10 mouse cellular contexts compared by ENCODE assay signal in the genomic region with DNA sequence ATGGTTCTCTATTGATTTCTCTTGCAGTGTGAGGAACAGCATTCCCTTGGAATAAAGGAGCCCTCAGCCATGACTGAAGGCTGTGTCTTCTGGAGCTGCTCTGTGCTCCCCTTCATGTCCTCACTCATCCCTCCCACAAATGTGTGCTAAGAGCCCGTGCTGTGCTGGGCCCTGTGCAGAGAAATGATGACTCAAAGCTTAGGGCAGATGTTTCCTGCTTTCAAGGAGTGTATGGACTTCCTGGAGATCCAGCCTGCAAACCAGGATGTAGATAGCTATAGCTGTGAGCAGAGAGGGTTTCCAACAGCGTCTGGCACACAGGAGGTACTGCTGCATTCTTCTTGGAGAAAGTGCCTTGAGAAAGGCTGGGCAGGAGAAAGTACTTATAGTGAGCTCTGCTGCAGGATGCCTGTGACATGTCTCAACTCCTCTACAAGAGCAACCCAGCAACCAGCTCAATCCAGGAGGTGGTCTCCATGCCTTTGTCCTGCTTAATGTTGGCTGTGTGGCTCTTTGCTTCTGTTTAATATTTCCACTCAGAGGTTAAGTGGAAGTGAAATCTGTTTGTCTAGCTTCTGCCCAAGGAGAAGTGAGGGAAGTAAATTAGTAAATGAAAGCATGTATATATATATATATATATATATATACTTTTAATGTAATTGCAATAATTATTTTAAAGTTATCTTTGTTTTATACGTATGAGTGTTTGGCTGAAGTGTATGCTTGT. TPM values are rescaled to one million over a fixed set of nuclear protein-coding genes. Genes with fewer than 3 reads are reported as not detected.
A peak's percentile ranks its signal among the peaks of the same experiment; 100 is the strongest.
DNase-seq lines count a peak whose midpoint lies in the region; ATAC-seq and TF ChIP-seq lines count a peak whose summit lies in the region.
"Had no signal": no experiment of that assay in that cellular context is flagged by ENCODE, and none has a peak within 500 bp of the region (broad histone marks: within the 10 kb centered on the region; RNA-seq: fewer than 3 reads in every experiment).

No protein-coding gene starts in this region.

- H3K27me3 ChIP-seq in hindbrain, embryonic 13.5 days = no peaks in the 10 kb centered on the region
- no peaks in the 10 kb centered on the region for H3K27me3 ChIP-seq in hindbrain, embryonic 14.5 days (ENCODE audit: control insufficient read depth, insufficient read depth, low read length)
- H3K27me3 ChIP-seq in heart, embryonic 10.5 days (ENCODE audit: insufficient read depth, poor library complexity, severe bottlenecking) = no peaks in the 10 kb centered on the region
- H3K27me3 ChIP-seq in liver, embryonic 14.5 days (ENCODE audit: control insufficient read depth, insufficient read depth, low read length) = no peaks in the 10 kb centered on the region; the same call in 1 of the 2 replicates

- no peak overlapping the region for H3K27ac ChIP-seq in hindbrain, embryonic 13.5 days
- H3K27ac ChIP-seq in hindbrain, embryonic 14.5 days = no peak overlapping the region
- H3K27ac ChIP-seq in bone marrow, adult 2 months (ENCODE audit: control insufficient read depth, insufficient read depth, low read depth, low read length, poor library complexity) = peak overlapping the region; percentile 57
- H3K27ac ChIP-seq in heart, embryonic 10.5 days = 0 out of 2 replicates have a peak overlapping the region, but pooled peaks have one; percentile 16
- no peak overlapping the region for H3K27ac ChIP-seq in liver, embryonic 14.5 days

- H3K4me1 ChIP-seq in hindbrain, embryonic 13.5 days (replicated peaks) = no peaks in the 10 kb centered on the region
- H3K4me1 ChIP-seq in hindbrain, embryonic 14.5 days (replicated peaks; ENCODE audit: control insufficient read depth, insufficient read depth, low read length) = no peaks in the 10 kb centered on the region
- H3K4me1 ChIP-seq in bone marrow, adult 2 months (ENCODE audit: control insufficient read depth, insufficient read depth, low read length) = peaks cover 2% of the 10 kb centered on the region; the same call in 1 of the 2 replicates
- H3K4me1 ChIP-seq in heart, embryonic 10.5 days = 0 out of 2 replicates have a peak, but pooled peaks cover 3% of the 10 kb centered on the region
- peaks cover 0 to 5% of the 10 kb centered on the region in 2 experiments; a peak in 2 of 4 replicates for H3K4me1 ChIP-seq in liver, embryonic 14.5 days (replicated peaks; ENCODE audit: control insufficient read depth in 2 of 2, insufficient read depth in 2 of 2, low read length in 1 of 2)

- no peak overlapping the region for H3K4me3 ChIP-seq in hindbrain, embryonic 13.5 days
- no peak overlapping the region for H3K4me3 ChIP-seq in hindbrain, embryonic 14.5 days (replicated peaks; ENCODE audit: low read length)
- H3K4me3 ChIP-seq in bone marrow, adult 2 months (replicated peaks; ENCODE audit: control insufficient read depth, low read depth, low read length) = no peak overlapping the region
- no peak overlapping the region for H3K4me3 ChIP-seq in heart, embryonic 10.5 days
- no peak overlapping the region for H3K4me3 ChIP-seq in liver, embryonic 14.5 days (ENCODE audit: insufficient read depth in 1 of 2, low read depth in 2 of 2, low read length in 2 of 2)

- TF ChIP-seq CTCF in bone marrow, adult 2 months (IDR thresholded peaks at IDR 0.05; ENCODE audit: control insufficient read depth, insufficient read depth, low read length) = no peak
- no peak for TF ChIP-seq CTCF in liver, embryonic 14.5 days (IDR thresholded peaks at IDR 0.05; ENCODE audit: low read depth)

- no peaks in the 10 kb centered on the region for H3K36me3 ChIP-seq in hindbrain, embryonic 13.5 days
- H3K36me3 ChIP-seq in hindbrain, embryonic 14.5 days (replicated peaks; ENCODE audit: control insufficient read depth, insufficient read depth) = no peaks in the 10 kb centered on the region
- no peaks in the 10 kb centered on the region for H3K36me3 ChIP-seq in heart, embryonic 10.5 days
- no peaks in the 10 kb centered on the region for H3K36me3 ChIP-seq in liver, embryonic 14.5 days (replicated peaks; ENCODE audit: control insufficient read depth, insufficient read depth, low read depth)

- no peak overlapping the region for H3K4me2 ChIP-seq in hindbrain, embryonic 13.5 days
- H3K4me2 ChIP-seq in hindbrain, embryonic 14.5 days (replicated peaks) = no peak overlapping the region
- no peak overlapping the region for H3K4me2 ChIP-seq in liver, embryonic 14.5 days (ENCODE audit: low read depth)

- no peak for TF ChIP-seq EP300 in liver, embryonic 14.5 days (IDR thresholded peaks at IDR 0.05; ENCODE audit: low read depth)

- H3K9me3 ChIP-seq in hindbrain, embryonic 13.5 days = no peaks in the 10 kb centered on the region
- no peaks in the 10 kb centered on the region for H3K9me3 ChIP-seq in hindbrain, embryonic 14.5 days (ENCODE audit: control insufficient read depth, low read length)
- H3K9me3 ChIP-seq in heart, embryonic 10.5 days = no peaks in the 10 kb centered on the region
- no peaks in the 10 kb centered on the region for H3K9me3 ChIP-seq in liver, embryonic 14.5 days (ENCODE audit: control insufficient read depth, low read length)

- ATAC-seq in hindbrain, embryonic 13.5 days (ENCODE audit: low FRiP score) = peak; percentile 13; the same call in 1 of the 2 replicates
- ATAC-seq in hindbrain, embryonic 14.5 days (ENCODE audit: low FRiP score) = no peak; the same call in 1 of the 2 replicates
- ATAC-seq in liver, embryonic 14.5 days (ENCODE audit: insufficient read depth) = peak; percentile 71
- no peak for ATAC-seq in erythroblast, adult 5-6 weeks (replicated peaks; ENCODE audit: low FRiP score, poor library complexity, severe bottlenecking)

- no peak for DNase-seq in hindbrain, embryonic 14.5 days (ENCODE audit: low spot score)
- DNase-seq in heart, embryonic 10.5 days (ENCODE audit: low spot score) = no peak
- DNase-seq in liver, embryonic 14.5 days (ENCODE audit: low read depth in 3 of 3, low spot score in 3 of 3) = no peak
- DNase-seq in cerebellum, adult 11-12 months = no peak
- DNase-seq in kidney, adult 11 months = no peak
- DNase-seq: cerebellum, adult 9-11 months had no signal

- H3K9ac ChIP-seq in hindbrain, embryonic 13.5 days = no peak overlapping the region
- no peak overlapping the region for H3K9ac ChIP-seq in hindbrain, embryonic 14.5 days
- H3K9ac ChIP-seq in liver, embryonic 14.5 days (replicated peaks) = no peak overlapping the region

- 74% methylated on average over 3 of the region's 3 CpGs for WGBS in hindbrain, embryonic 13.5 days
- 83% methylated on average over 3 of the region's 3 CpGs for WGBS in hindbrain, embryonic 14.5 days
- 25% methylated on average over 3 of the region's 3 CpGs for WGBS in bone marrow, adult 2 months
- 62% methylated on average over 3 of the region's 3 CpGs for WGBS in heart, embryonic 10.5 days
- WGBS in liver, embryonic 14.5 days (ENCODE audit: insufficient replicate concordance) = 28% methylated on average over 3 of the region's 3 CpGs

- TF ChIP-seq POLR2A in bone marrow, adult 2 months (IDR thresholded peaks at IDR 0.05; ENCODE audit: borderline replicate concordance, control insufficient read depth, low read depth, low read length) = no peak

RNA-seq across cellular contexts. Expression of a gene that starts 8.5 kb away (rescaled TPM):
- polyA plus RNA-seq in hindbrain, embryonic 13.5 days (2015; fragmentation: Nextera tagmentation; extraction: Ambion mirVana) = 0.06 and 0.18 TPM in 2 replicates
- 0.21 and 0.26 TPM in 2 replicates for polyA plus RNA-seq in hindbrain, embryonic 14.5 days (2014; fragmentation: Nextera tagmentation; extraction: Ambion mirVana)
- polyA plus RNA-seq in bone marrow, adult 2 months (2011; ENCODE audit: insufficient read depth, insufficient read length, low replicate concordance, missing spikeins) = not detected in 2 replicates
- polyA plus RNA-seq in heart, embryonic 10.5 days (2016; fragmentation: Nextera tagmentation; extraction: Ambion mirVana) = 0.06 TPM in 1 of 2 replicates, not detected in the other
- polyA plus RNA-seq in liver, embryonic 14.5 days (2012; rRNA removed) = 0.05 and 0.06 TPM in 2 replicates
- 0.06 and 0.09 TPM in 2 replicates for polyA plus RNA-seq in liver, embryonic 14.5 days (2014; fragmentation: Nextera tagmentation; extraction: Ambion mirVana)
- total RNA-seq in erythroblast, adult 5-6 weeks (2015; ENCODE audit: low replicate concordance) = not detected in 2 replicates
- 0.56 and 0.60 TPM in 2 replicates for total RNA-seq in erythroblast, adult 5-6 weeks (2017; ENCODE audit: low replicate concordance)
- total RNA-seq: monocyte, adult 5-6 weeks had no signal

Comparison
In these comparisons a context has a peak if more than half of its experiments do, and no peak if none do; other contexts are left out.
1. ATAC-seq: peak in hindbrain, embryonic 13.5 days (single experiment) and liver, embryonic 14.5 days (single experiment); none in hindbrain, embryonic 14.5 days (single experiment) and erythroblast, adult 5-6 weeks (single experiment).
2. H3K27ac ChIP-seq: peak in bone marrow, adult 2 months (single experiment) and heart, embryonic 10.5 days (single experiment); none in hindbrain, embryonic 13.5 days (single experiment), hindbrain, embryonic 14.5 days (single experiment) and liver, embryonic 14.5 days (single experiment).